Mouse (Mus musculus) hindbrain, embryonic 12.5 days (tissue): ENCODE data around the gene Smpdl3a. TPM values are rescaled to one million over a fixed set of nuclear protein-coding genes. Genes with fewer than 3 reads are reported as not detected.

Experiments used
- ATAC-seq: fragments of 200-750 bp; cut with Nextera tagmentation; 2 replicates; pipeline ENCODE4 v1.8.0; 2017; ENCODE audit warnings: moderate TSS enrichment; ENCODE audit not compliant: low FRiP score
- H3K27ac ChIP-seq: fragments of 300-500 bp; sonication (generic); 2 replicates; pipeline ENCODE4 v1.5.1; 2016; ENCODE audit warnings: mild to moderate bottlenecking
- H3K27me3 ChIP-seq: fragments of 300-500 bp; sonication (generic); 2 replicates; pipeline ENCODE4 v1.6.1; 2016; ENCODE audit warnings: mild to moderate bottlenecking
- H3K36me3 ChIP-seq: fragments of 300-500 bp; sonication (generic); 2 replicates; pipeline ENCODE4 v1.6.1; 2016; ENCODE audit warnings: mild to moderate bottlenecking
- H3K4me1 ChIP-seq: fragments of 300-500 bp; sonication (generic); 2 replicates; pipeline ENCODE4 v1.6.1; 2016
- H3K4me2 ChIP-seq: fragments of 300-500 bp; sonication (generic); replicated peaks from 2 replicates; pipeline ENCODE4 v1.6.1; 2016; ENCODE audit warnings: mild to moderate bottlenecking
- H3K4me3 ChIP-seq: fragments of 300-500 bp; sonication (generic); 2 replicates; pipeline ENCODE4 v1.5.1; 2016; ENCODE audit warnings: mild to moderate bottlenecking
- H3K9ac ChIP-seq: fragments of 300-500 bp; sonication (generic); 2 replicates; pipeline ENCODE4 v1.6.1; 2016; ENCODE audit warnings: mild to moderate bottlenecking, moderate library complexity
- H3K9me3 ChIP-seq: fragments of 300-500 bp; sonication (generic); replicated peaks from 2 replicates; pipeline ENCODE4 v1.6.1; 2016; ENCODE audit warnings: mild to moderate bottlenecking
- WGBS: fragments of 180-500 bp; shearing (Covaris S2); methylation state at CpG from one replicate; pipeline ENCODE4 v1.1.7; 2016; 5-methylcytosine and 5-hydroxymethylcytosine counted together
- polyA plus RNA-seq: library from polyadenylated mRNA; unstranded; fragments of >200 nt; fragmentation: Nextera tagmentation; extraction: Ambion mirVana; gene quantifications from 2 replicates; pipeline ENCODE4 v1.2.1, GENCODE M21; 2016

The Smpdl3a gene
- polyA plus RNA-seq, 1 experiment from 2014 or later = 17.1 TPM

GRCm38 (mm10) chr10:57792957-57793356 is 1.2 kb upstream of the Smpdl3a start:
- Histone ChIP-seq H3K27ac (no peak overlapping the region), H3K4me2 (no peak overlapping the region), H3K9ac (no peak overlapping the region), H3K36me3 (peaks cover 18% of the 10 kb centered on the region), H3K27me3 (no peaks in the 10 kb centered on the region), H3K4me1 (peaks cover 16% of the 10 kb centered on the region), H3K9me3 (peaks cover 16% of the 10 kb centered on the region), H3K4me3 (no peak overlapping the region)
- no peak for ATAC-seq
- WGBS = 98% methylated on average over 1 of the region's 1 CpGs

GRCm38 (mm10) chr10:57794491-57795461 is 641 bp downstream of the Smpdl3a start:
- 1% methylated on average over 44 of the region's 44 CpGs for WGBS
- Histone ChIP-seq H3K9me3 (peaks cover 16% of the 10 kb centered on the region), H3K27me3 (no peaks in the 10 kb centered on the region), H3K4me3 (peak overlapping the region; percentile 59), H3K4me2 (peak overlapping the region; percentile 98), H3K4me1 (peaks cover 16% of the 10 kb centered on the region), H3K9ac (peak overlapping the region; percentile 81), H3K36me3 (peaks cover 18% of the 10 kb centered on the region), H3K27ac (peak overlapping the region; percentile 55)
- ATAC-seq = peak; percentile 78

GRCm38 (mm10) chr10:57795542-57795941 is 1.4 kb downstream of the Smpdl3a start:
- Histone ChIP-seq H3K4me1 (peaks cover 16% of the 10 kb centered on the region), H3K9me3 (peaks cover 16% of the 10 kb centered on the region), H3K27me3 (no peaks in the 10 kb centered on the region), H3K4me3 (peak overlapping the region; percentile 59), H3K27ac (no peak overlapping the region), H3K4me2 (peak overlapping the region; percentile 98), H3K9ac (no peak overlapping the region), H3K36me3 (peaks cover 18% of the 10 kb centered on the region)
- 44% methylated on average over 4 of the region's 4 CpGs for WGBS
- no peak for ATAC-seq

GRCm38 (mm10) chr10:57796057-57796456 is 1.9 kb downstream of the Smpdl3a start:
- Histone ChIP-seq H3K36me3 (peaks cover 16% of the 10 kb centered on the region), H3K4me2 (no peak overlapping the region), H3K4me1 (peaks cover 16% of the 10 kb centered on the region), H3K9me3 (peaks cover 16% of the 10 kb centered on the region), H3K9ac (no peak overlapping the region), H3K4me3 (no peak overlapping the region), H3K27me3 (no peaks in the 10 kb centered on the region), H3K27ac (no peak overlapping the region)
- peak; percentile 42; the same call in 1 of the 2 replicates for ATAC-seq
- WGBS = 44% methylated on average over 4 of the region's 4 CpGs

- Histone ChIP-seq H3K36me3 (no peaks in the 10 kb centered on the region), H3K9ac (no peak overlapping the region), H3K27me3 (no peaks in the 10 kb centered on the region), H3K4me3 (no peak overlapping the region), H3K4me1 (peaks cover 11% of the 10 kb centered on the region), H3K9me3 (no peaks in the 10 kb centered on the region), H3K4me2 (no peak overlapping the region), H3K27ac (no peak overlapping the region)
- no peak for ATAC-seq
- WGBS = 85% methylated on average over 1 of the region's 1 CpGs
Observed at GRCm38 (mm10) chr10:57799486-57799885, 5.4 kb downstream of the Smpdl3a start.

GRCm38 (mm10) chr10:57807754-57808153 is 13.6 kb downstream of the Smpdl3a start:
- no peak overlapping the region for H3K27ac ChIP-seq
- peaks cover 12% of the 10 kb centered on the region; the same call in 1 of the 2 replicates for H3K36me3 ChIP-seq
- no peak overlapping the region for H3K4me2 ChIP-seq
- ATAC-seq = no peak
- no peaks in the 10 kb centered on the region for H3K27me3 ChIP-seq
- no peaks in the 10 kb centered on the region for H3K4me1 ChIP-seq
- WGBS = 95% methylated on average over 6 of the region's 6 CpGs
- no peak overlapping the region for H3K9ac ChIP-seq
- H3K9me3 ChIP-seq = no peaks in the 10 kb centered on the region
- no peak overlapping the region for H3K4me3 ChIP-seq

GRCm38 (mm10) chr10:57812161-57812856 is 18.2 kb downstream of the Smpdl3a start:
- H3K27ac ChIP-seq = no peak overlapping the region

GRCm38 (mm10) chr10:57814295-57814694 is 20.2 kb downstream of the Smpdl3a start:
- no peak overlapping the region for H3K4me2 ChIP-seq
- H3K36me3 ChIP-seq = 0 out of 2 replicates have a peak, but pooled peaks cover 5% of the 10 kb centered on the region
- ATAC-seq = no peak
- H3K9me3 ChIP-seq = no peaks in the 10 kb centered on the region
- no peak overlapping the region for H3K4me3 ChIP-seq
- H3K27ac ChIP-seq = no peak overlapping the region
- H3K27me3 ChIP-seq = no peaks in the 10 kb centered on the region
- no peak overlapping the region for H3K9ac ChIP-seq
- 50% methylated on average over 2 of the region's 2 CpGs for WGBS
- H3K4me1 ChIP-seq = no peaks in the 10 kb centered on the region

More at GRCm38 (mm10) chr10:57812161-57812856, 18.2 kb downstream of the Smpdl3a start:
- Histone ChIP-seq H3K4me3 (no peak overlapping the region), H3K4me2 (no peak overlapping the region), H3K9ac (no peak overlapping the region), H3K4me1 (no peaks in the 10 kb centered on the region), H3K27me3 (no peaks in the 10 kb centered on the region), H3K36me3 (peaks cover 8% of the 10 kb centered on the region; the same call in 1 of the 2 replicates), H3K9me3 (no peaks in the 10 kb centered on the region)
- WGBS = 93% methylated on average over 5 of the region's 5 CpGs
- no peak for ATAC-seq

- WGBS = 82% methylated on average over 6 of the region's 6 CpGs
- no peak overlapping the region for H3K4me2 ChIP-seq
- no peaks in the 10 kb centered on the region for H3K4me1 ChIP-seq
- H3K9ac ChIP-seq = no peak overlapping the region
- H3K9me3 ChIP-seq = no peaks in the 10 kb centered on the region
- H3K27me3 ChIP-seq = 0 out of 2 replicates have a peak, but pooled peaks cover 7% of the 10 kb centered on the region
- no peak for ATAC-seq
- H3K27ac ChIP-seq = no peak overlapping the region
- no peak overlapping the region for H3K4me3 ChIP-seq
- 0 out of 2 replicates have a peak, but pooled peaks cover 5% of the 10 kb centered on the region for H3K36me3 ChIP-seq
Observed at GRCm38 (mm10) chr10:57815869-57816268, 21.7 kb downstream of the Smpdl3a start.

GRCm38 (mm10) chr10:57819209-57819608 is 25.1 kb downstream of the Smpdl3a start:
- H3K4me3 ChIP-seq = no peak overlapping the region
- no peaks in the 10 kb centered on the region for H3K36me3 ChIP-seq
- H3K4me2 ChIP-seq = no peak overlapping the region
- H3K27me3 ChIP-seq = 0 out of 2 replicates have a peak, but pooled peaks cover 9% of the 10 kb centered on the region
- H3K9me3 ChIP-seq = no peaks in the 10 kb centered on the region
- no peaks in the 10 kb centered on the region; the same call in 1 of the 2 replicates for H3K4me1 ChIP-seq
- H3K9ac ChIP-seq = no peak overlapping the region
- H3K27ac ChIP-seq = no peak overlapping the region
- ATAC-seq = no peak
- 94% methylated on average over 2 of the region's 2 CpGs for WGBS

GRCm38 (mm10) chr10:57822473-57822872 is 28.3 kb downstream of the Smpdl3a start:
- WGBS = 19% methylated on average over 3 of the region's 3 CpGs
- Histone ChIP-seq H3K4me1 (no peaks in the 10 kb centered on the region; the same call in 1 of the 2 replicates), H3K27ac (0 out of 2 replicates have a peak overlapping the region, but pooled peaks have one; percentile 12), H3K4me3 (no peak overlapping the region), H3K27me3 (0 out of 2 replicates have a peak, but pooled peaks cover 9% of the 10 kb centered on the region), H3K4me2 (no peak overlapping the region), H3K36me3 (no peaks in the 10 kb centered on the region), H3K9me3 (no peaks in the 10 kb centered on the region), H3K9ac (no peak overlapping the region)
- ATAC-seq = peak; percentile 90

- Histone ChIP-seq H3K27ac (no peak overlapping the region), H3K4me1 (peaks cover 4% of the 10 kb centered on the region; the same call in 1 of the 2 replicates), H3K4me2 (no peak overlapping the region), H3K9me3 (no peaks in the 10 kb centered on the region), H3K36me3 (no peaks in the 10 kb centered on the region), H3K4me3 (no peak overlapping the region), H3K9ac (no peak overlapping the region), H3K27me3 (no peaks in the 10 kb centered on the region; the same call in 1 of the 2 replicates)
- peak; percentile 81 for ATAC-seq
- WGBS = 23% methylated on average over 5 of the region's 5 CpGs
Observed at GRCm38 (mm10) chr10:57828649-57829048, 34.5 kb downstream of the Smpdl3a start.
